ENCODE assay signal across 24 mouse cellular contexts in genomic region chr11:4060866-4061575, GRCm38 (mm10). TPM values are rescaled to one million over a fixed set of nuclear protein-coding genes. Genes with fewer than 3 reads are reported as not detected.
A peak's percentile ranks its signal among the peaks of the same experiment; 100 is the strongest.
DNase-seq lines count a peak whose midpoint lies in the region; ATAC-seq and TF ChIP-seq lines count a peak whose summit lies in the region.
"Had no signal": no experiment of that assay in that cellular context is flagged by ENCODE, and none has a peak within 500 bp of the region (broad histone marks: within the 10 kb centered on the region; RNA-seq: fewer than 3 reads in every experiment).

No protein-coding gene starts in this region.

- WGBS in lung, adult 2 months, result 50% methylated on average over 5 of the region's 5 CpGs
- WGBS in limb, embryonic 10.5 days, result 84% methylated on average over 5 of the region's 5 CpGs
- WGBS in kidney, embryonic 14.5 days, result 70% methylated on average over 5 of the region's 5 CpGs

- TF ChIP-seq CTCF in lung, adult 2 months (IDR thresholded peaks at IDR 0.05; ENCODE audit: insufficient read depth, low read length), result no peak

- DNase-seq in frontal cortex, postnatal 36 days (ENCODE audit: low spot score in 2 of 2), result peak; percentile 25 to 31
- no peak for DNase-seq in frontal cortex, postnatal 25 days (ENCODE audit: low spot score in 2 of 2)
- peak; percentile 47 for DNase-seq in R1 (ENCODE audit: low read depth, low spot score)
- DNase-seq in lung, adult 2 months, result peak; percentile 66
- DNase-seq in lung, postnatal 25 days (ENCODE audit: low spot score), result peak; percentile 82
- DNase-seq in limb, embryonic 10.5 days (ENCODE audit: low spot score), result no peak
- DNase-seq in kidney, adult 9 months, result no peak
- DNase-seq: adrenal gland, postnatal 25 days; cerebellum, adult 18-20 months; cerebellum, postnatal 25 days; gastrocnemius, postnatal 14 days; heart, adult 18-20 months; kidney, postnatal 10 days; liver, embryonic 13.5 days; thymus, postnatal 25 days had no signal

- TF ChIP-seq POLR2A in lung, adult 2 months (IDR thresholded peaks at IDR 0.05; ENCODE audit: borderline replicate concordance, extremely low read depth, low read depth, low read length), result peak; percentile 37; the same call in 1 of the 2 replicates

- no peaks in the 10 kb centered on the region for H3K27me3 ChIP-seq in limb, embryonic 10.5 days (ENCODE audit: low read depth, poor library complexity, severe bottlenecking)
- no peaks in the 10 kb centered on the region for H3K27me3 ChIP-seq in kidney, embryonic 14.5 days (ENCODE audit: control insufficient read depth, insufficient read depth, low read length)
- H3K27me3 ChIP-seq: embryonic facial prominence, embryonic 15.5 days; heart, embryonic 15.5 days; liver, embryonic 13.5 days; midbrain, embryonic 13.5 days; neural tube, embryonic 13.5 days had no signal

- ATAC-seq in kidney, embryonic 14.5 days (ENCODE audit: low FRiP score, low TSS enrichment), result no peak
- ATAC-seq: forebrain, embryonic 16.5 days; hindbrain, postnatal 0 days; intestine, postnatal 0 days; midbrain, embryonic 13.5 days had no signal

- peaks cover 10% of the 10 kb centered on the region; the same call in 1 of the 2 replicates for H3K4me1 ChIP-seq in lung, adult 2 months (ENCODE audit: control insufficient read depth, insufficient read depth, low read length)
- peaks cover 6% of the 10 kb centered on the region; the same call in 1 of the 2 replicates for H3K4me1 ChIP-seq in limb, embryonic 10.5 days
- H3K4me1 ChIP-seq in kidney, embryonic 14.5 days (ENCODE audit: control insufficient read depth, insufficient read depth, low read length), result no peaks in the 10 kb centered on the region
- H3K4me1 ChIP-seq: embryonic facial prominence, embryonic 15.5 days; heart, embryonic 15.5 days; limb, embryonic 13.5 days; liver, embryonic 13.5 days; midbrain, embryonic 13.5 days; neural tube, embryonic 13.5 days had no signal

- H3K4me2 ChIP-seq in kidney, embryonic 14.5 days (replicated peaks; ENCODE audit: low read depth, low read length), result no peak overlapping the region
- H3K4me2 ChIP-seq: embryonic facial prominence, embryonic 15.5 days; heart, embryonic 15.5 days; limb, embryonic 13.5 days; liver, embryonic 13.5 days; midbrain, embryonic 13.5 days; neural tube, embryonic 13.5 days had no signal

- no peaks in the 10 kb centered on the region for H3K9me3 ChIP-seq in limb, embryonic 10.5 days (replicated peaks)
- no peaks in the 10 kb centered on the region for H3K9me3 ChIP-seq in kidney, embryonic 14.5 days (ENCODE audit: control insufficient read depth, low read length)
- H3K9me3 ChIP-seq: embryonic facial prominence, embryonic 15.5 days; heart, embryonic 15.5 days; limb, embryonic 13.5 days; liver, embryonic 13.5 days; midbrain, embryonic 13.5 days; neural tube, embryonic 13.5 days had no signal

- no peak overlapping the region for H3K4me3 ChIP-seq in lung, adult 2 months (replicated peaks; ENCODE audit: extremely low read depth, low read depth, low read length)
- no peak overlapping the region for H3K4me3 ChIP-seq in limb, embryonic 10.5 days
- H3K4me3 ChIP-seq in kidney, embryonic 14.5 days (ENCODE audit: low read length), result no peak overlapping the region
- H3K4me3 ChIP-seq: embryonic facial prominence, embryonic 15.5 days; heart, embryonic 15.5 days; limb, embryonic 13.5 days; liver, embryonic 13.5 days; midbrain, embryonic 13.5 days; neural tube, embryonic 13.5 days had no signal

- no peaks in the 10 kb centered on the region for H3K36me3 ChIP-seq in limb, embryonic 10.5 days
- H3K36me3 ChIP-seq in kidney, embryonic 14.5 days (ENCODE audit: control insufficient read depth, insufficient read depth, low read length), result no peaks in the 10 kb centered on the region
- H3K36me3 ChIP-seq: embryonic facial prominence, embryonic 15.5 days; heart, embryonic 15.5 days; limb, embryonic 13.5 days; liver, embryonic 13.5 days; midbrain, embryonic 13.5 days; neural tube, embryonic 13.5 days had no signal

- no peak overlapping the region for H3K9ac ChIP-seq in kidney, embryonic 14.5 days (ENCODE audit: low read depth, low read length)
- H3K9ac ChIP-seq: embryonic facial prominence, embryonic 15.5 days; heart, embryonic 15.5 days; limb, embryonic 13.5 days; liver, embryonic 13.5 days; midbrain, embryonic 13.5 days; neural tube, embryonic 13.5 days had no signal

- H3K27ac ChIP-seq in limb, embryonic 10.5 days, result no peak overlapping the region
- no peak overlapping the region for H3K27ac ChIP-seq in kidney, embryonic 14.5 days (ENCODE audit: low read depth, low read length)
- H3K27ac ChIP-seq: embryonic facial prominence, embryonic 15.5 days; heart, embryonic 15.5 days; hindbrain, postnatal 0 days; limb, embryonic 13.5 days; liver, embryonic 13.5 days; midbrain, embryonic 13.5 days; neural tube, embryonic 13.5 days had no signal

RNA-seq across cellular contexts. Expression of gene Sec14l3, which starts 3.6 kb away (rescaled TPM):
- polyA plus RNA-seq in lung, adult 2 months (2012; rRNA removed), result 565 and 735 TPM in 2 replicates
- not detected in 2 replicates for polyA plus RNA-seq in limb, embryonic 10.5 days (2016; fragmentation: Nextera tagmentation; extraction: Ambion mirVana)
- not detected in 2 replicates for polyA plus RNA-seq in kidney, embryonic 14.5 days (2014; fragmentation: Nextera tagmentation; extraction: Ambion mirVana)
- polyA plus RNA-seq: intestine, postnatal 0 days; limb, embryonic 13.5 days; liver, embryonic 13.5 days; midbrain, embryonic 13.5 days had no signal

RNA-seq across cellular contexts. Expression of gene Sec14l4, which starts 29.8 kb away (rescaled TPM):
- polyA plus RNA-seq in lung, adult 2 months (2012; rRNA removed), result 41.0 and 56.3 TPM in 2 replicates
- polyA plus RNA-seq in limb, embryonic 10.5 days (2016; fragmentation: Nextera tagmentation; extraction: Ambion mirVana), result 0.06 TPM in 1 of 2 replicates, not detected in the other
- polyA plus RNA-seq in kidney, embryonic 14.5 days (2014; fragmentation: Nextera tagmentation; extraction: Ambion mirVana), result not detected in 2 replicates
- polyA plus RNA-seq: forebrain, embryonic 16.5 days; hindbrain, postnatal 0 days; midbrain, embryonic 13.5 days; neural tube, embryonic 13.5 days had no signal

RNA-seq across cellular contexts. Expression of gene Mtfp1, which starts 34.2 kb away (rescaled TPM):
- 8.9 TPM in 2 replicates for polyA plus RNA-seq in lung, adult 2 months (2012; rRNA removed)
- 12.5 and 16.2 TPM in 2 replicates for polyA plus RNA-seq in limb, embryonic 10.5 days (2016; fragmentation: Nextera tagmentation; extraction: Ambion mirVana)
- 11.5 and 15.9 TPM in 2 replicates for polyA plus RNA-seq in kidney, embryonic 14.5 days (2014; fragmentation: Nextera tagmentation; extraction: Ambion mirVana)

Comparison
In these comparisons a context has a peak if more than half of its experiments do, and no peak if none do; other contexts are left out.
1. DNase-seq: peak in frontal cortex, postnatal 36 days (2 of 2), R1 (single experiment), lung, adult 2 months (single experiment) and lung, postnatal 25 days (single experiment); none in frontal cortex, postnatal 25 days (0 of 2), limb, embryonic 10.5 days (single experiment) and kidney, adult 9 months (single experiment).
2. RNA of gene Sec14l3, which starts 3.6 kb away (polyA plus RNA-seq): 565 to 735 TPM in lung, adult 2 months; not detected in limb, embryonic 10.5 days and not detected in kidney, embryonic 14.5 days; every median in the first group is over 100 times any median in the second.
3. RNA of gene Sec14l4, which starts 29.8 kb away (polyA plus RNA-seq): 41.0 to 56.3 TPM in lung, adult 2 months; 0.06 TPM in limb, embryonic 10.5 days and not detected in kidney, embryonic 14.5 days; every median in the first group is over 10 times any median in the second.